Mouse (Mus musculus) forebrain, embryonic 12.5 days (tissue): ENCODE data around the gene Gm6993. TPM values are rescaled to one million over a fixed set of nuclear protein-coding genes. Genes with fewer than 3 reads are reported as not detected.

Experiments
- ATAC-seq: fragments of 200-750 bp; cut with Nextera tagmentation; 2 replicates; pipeline ENCODE4 v1.8.0; 2017; ENCODE audit warnings: moderate TSS enrichment; ENCODE audit not compliant: low FRiP score
- H3K27ac ChIP-seq: fragments of 300-500 bp; sonication (generic); 2 replicates; pipeline ENCODE4 v1.5.1; 2016; ENCODE audit warnings: mild to moderate bottlenecking
- H3K27me3 ChIP-seq: fragments of 300-500 bp; sonication (generic); 2 replicates; pipeline ENCODE4 v1.6.1; 2016; ENCODE audit warnings: mild to moderate bottlenecking
- H3K36me3 ChIP-seq: fragments of 300-500 bp; sonication (generic); replicated peaks from 2 replicates; pipeline ENCODE4 v1.6.1; 2016; ENCODE audit warnings: mild to moderate bottlenecking
- H3K4me1 ChIP-seq: fragments of 300-500 bp; sonication (generic); 2 replicates; pipeline ENCODE4 v1.6.1; 2016
- H3K4me2 ChIP-seq: fragments of 300-500 bp; sonication (generic); 2 replicates; pipeline ENCODE4 v1.6.1; 2016; ENCODE audit warnings: mild to moderate bottlenecking, moderate library complexity
- H3K4me3 ChIP-seq: fragments of 300-500 bp; sonication (generic); replicated peaks from 2 replicates; pipeline ENCODE4 v1.5.1; 2016; ENCODE audit warnings: mild to moderate bottlenecking
- H3K9ac ChIP-seq: fragments of 300-500 bp; sonication (generic); 2 replicates; pipeline ENCODE4 v1.6.1; 2016; ENCODE audit warnings: mild to moderate bottlenecking
- H3K9me3 ChIP-seq: fragments of 300-500 bp; sonication (generic); 2 replicates; pipeline ENCODE4 v1.6.1; 2016
- WGBS: fragments of 180-500 bp; shearing (Covaris S2); methylation state at CpG from one replicate; pipeline ENCODE4 v1.1.7; 2016; 5-methylcytosine and 5-hydroxymethylcytosine counted together
- polyA plus RNA-seq: library from polyadenylated mRNA; unstranded; fragments of >200 nt; fragmentation: Nextera tagmentation; extraction: Ambion mirVana; gene quantifications from 2 replicates; pipeline ENCODE4 v1.2.1, GENCODE M21; 2016

Gm6993 gene
- polyA plus RNA-seq, 1 experiment from 2014 or later, result not detected

DNA sequence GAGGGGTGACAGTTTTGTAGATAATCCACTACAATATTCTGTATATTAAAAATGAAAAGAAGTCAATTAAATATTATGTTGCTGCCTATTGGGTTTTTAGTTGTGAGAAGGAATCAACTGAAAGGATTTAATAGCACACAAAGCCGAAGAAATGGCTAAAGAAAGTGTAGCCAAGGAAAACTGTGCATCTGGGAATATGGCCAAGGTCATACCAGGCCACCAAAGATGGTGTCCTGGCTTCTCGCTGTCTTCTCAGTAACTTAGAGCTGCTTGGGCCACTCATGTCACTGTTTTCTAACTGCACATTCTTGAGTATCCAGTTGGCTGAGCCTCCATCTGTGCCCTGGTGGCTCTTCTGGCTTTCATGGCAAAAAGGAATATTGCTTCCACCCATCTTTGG lies 3.4 kb downstream of the Gm6993 start:
- H3K9me3 ChIP-seq, result no peaks in the 10 kb centered on the region
- no peak overlapping the region for H3K4me2 ChIP-seq
- no peaks in the 10 kb centered on the region for H3K4me1 ChIP-seq
- no peak overlapping the region for H3K27ac ChIP-seq
- H3K27me3 ChIP-seq, result no peaks in the 10 kb centered on the region
- H3K36me3 ChIP-seq, result no peaks in the 10 kb centered on the region
- H3K9ac ChIP-seq, result no peak overlapping the region
- no peak overlapping the region for H3K4me3 ChIP-seq
- ATAC-seq, result no peak
- 82% methylated on average over 2 of the region's 2 CpGs for WGBS

GRCm38 (mm10) chr12:31244691-31245090 lies 4.1 kb downstream of the Gm6993 start:
- H3K27me3 ChIP-seq, result no peaks in the 10 kb centered on the region
- 84% methylated on average over 3 of the region's 3 CpGs for WGBS
- no peak overlapping the region for H3K4me3 ChIP-seq
- no peak for ATAC-seq
- H3K9me3 ChIP-seq, result no peaks in the 10 kb centered on the region
- no peak overlapping the region for H3K9ac ChIP-seq
- H3K4me1 ChIP-seq, result no peaks in the 10 kb centered on the region
- no peaks in the 10 kb centered on the region for H3K36me3 ChIP-seq
- no peak overlapping the region for H3K27ac ChIP-seq
- H3K4me2 ChIP-seq, result no peak overlapping the region

DNA sequence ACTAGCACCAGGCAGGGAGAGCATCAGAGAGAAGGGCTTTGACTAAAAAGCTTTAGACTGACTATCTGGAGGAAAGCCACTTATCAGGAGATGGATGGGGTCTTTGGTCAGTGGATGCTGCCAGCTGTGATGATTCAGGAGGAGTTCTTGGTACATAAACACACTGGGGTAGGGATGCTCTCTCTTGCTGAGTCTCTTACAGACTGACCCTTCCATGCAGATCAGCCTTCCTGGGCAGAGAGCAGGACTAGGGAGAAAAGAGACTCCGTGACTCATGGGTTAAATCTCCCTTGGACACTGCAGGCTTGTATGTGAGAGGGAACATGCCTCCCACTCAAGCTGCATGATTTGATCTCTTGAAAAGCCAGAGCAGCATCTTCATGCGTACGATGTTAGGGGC lies 5.6 kb downstream of the Gm6993 start:
- Histone ChIP-seq H3K27ac (no peak overlapping the region), H3K4me1 (no peaks in the 10 kb centered on the region), H3K27me3 (no peaks in the 10 kb centered on the region), H3K9me3 (no peaks in the 10 kb centered on the region), H3K9ac (no peak overlapping the region), H3K36me3 (no peaks in the 10 kb centered on the region), H3K4me3 (no peak overlapping the region), H3K4me2 (no peak overlapping the region)
- 55% methylated on average over 3 of the region's 3 CpGs for WGBS
- no peak for ATAC-seq

DNA sequence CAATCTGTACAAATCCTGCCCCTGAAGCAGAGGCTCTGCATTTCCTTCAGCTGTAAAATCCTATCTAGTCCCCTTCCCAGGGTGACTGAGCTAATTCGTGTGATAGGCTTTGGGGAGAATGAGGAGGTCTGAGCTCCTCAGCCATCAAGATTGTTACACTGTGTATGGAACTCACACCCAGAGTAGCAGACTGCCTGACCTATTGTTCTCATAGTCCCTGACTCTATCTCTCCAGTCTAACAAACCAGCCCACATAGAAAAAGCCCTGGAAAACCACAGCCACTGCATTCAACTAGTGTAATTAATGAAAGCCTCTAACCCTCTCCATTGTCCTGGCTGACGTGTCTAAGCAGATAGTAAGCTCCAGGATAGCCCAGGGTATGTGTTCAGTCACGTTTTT lies 6.0 kb downstream of the Gm6993 start:
- Histone ChIP-seq H3K4me1 (no peaks in the 10 kb centered on the region), H3K9ac (no peak overlapping the region), H3K36me3 (no peaks in the 10 kb centered on the region), H3K4me2 (no peak overlapping the region), H3K27ac (no peak overlapping the region), H3K9me3 (no peaks in the 10 kb centered on the region), H3K27me3 (no peaks in the 10 kb centered on the region), H3K4me3 (no peak overlapping the region)
- ATAC-seq, result no peak
- 17% methylated on average over 3 of the region's 3 CpGs for WGBS

DNA sequence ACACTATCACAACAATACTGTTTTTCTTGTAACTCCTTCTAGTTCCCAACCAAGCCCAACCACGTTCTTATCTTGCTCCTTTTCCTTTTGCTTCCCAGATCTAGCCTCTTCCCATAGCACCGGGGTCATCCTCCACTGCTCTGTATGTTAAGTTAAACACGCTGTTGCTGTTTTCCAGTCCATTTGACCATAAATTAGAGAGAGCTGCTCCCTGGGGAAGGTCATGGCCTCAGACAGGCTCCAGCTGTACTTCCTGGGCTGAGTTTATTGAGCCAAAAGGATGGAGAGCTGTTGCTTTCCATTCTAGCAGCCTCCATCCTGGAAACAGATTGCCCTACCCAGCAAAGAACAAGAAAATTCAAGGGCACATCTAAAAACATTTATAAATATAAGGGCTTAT lies 7.6 kb downstream of the Gm6993 start:
- Histone ChIP-seq H3K27ac (no peak overlapping the region), H3K9me3 (no peaks in the 10 kb centered on the region), H3K27me3 (no peaks in the 10 kb centered on the region), H3K36me3 (no peaks in the 10 kb centered on the region), H3K4me2 (no peak overlapping the region), H3K9ac (no peak overlapping the region), H3K4me1 (no peaks in the 10 kb centered on the region), H3K4me3 (no peak overlapping the region)
- no peak for ATAC-seq
- 67% methylated on average over 3 of the region's 3 CpGs for WGBS

GRCm38 (mm10) chr12:31248681-31249080 lies 8.1 kb downstream of the Gm6993 start:
- H3K9ac ChIP-seq, result no peak overlapping the region
- no peaks in the 10 kb centered on the region for H3K36me3 ChIP-seq
- WGBS, result 49% methylated on average over 10 of the region's 10 CpGs
- H3K27me3 ChIP-seq, result no peaks in the 10 kb centered on the region
- H3K9me3 ChIP-seq, result no peaks in the 10 kb centered on the region
- H3K4me3 ChIP-seq, result no peak overlapping the region
- no peak overlapping the region for H3K27ac ChIP-seq
- H3K4me1 ChIP-seq, result no peaks in the 10 kb centered on the region
- no peak overlapping the region for H3K4me2 ChIP-seq
- no peak for ATAC-seq

- 75% methylated on average over 4 of the region's 4 CpGs for WGBS
- ATAC-seq, result no peak
- no peaks in the 10 kb centered on the region for H3K9me3 ChIP-seq
- H3K36me3 ChIP-seq, result no peaks in the 10 kb centered on the region
- H3K9ac ChIP-seq, result no peak overlapping the region
- no peak overlapping the region for H3K4me3 ChIP-seq
- no peaks in the 10 kb centered on the region for H3K4me1 ChIP-seq
- H3K27me3 ChIP-seq, result no peaks in the 10 kb centered on the region
- no peak overlapping the region for H3K27ac ChIP-seq
- no peak overlapping the region for H3K4me2 ChIP-seq
Observed at GRCm38 (mm10) chr12:31252259-31252658, 11.7 kb downstream of the Gm6993 start.

DNA sequence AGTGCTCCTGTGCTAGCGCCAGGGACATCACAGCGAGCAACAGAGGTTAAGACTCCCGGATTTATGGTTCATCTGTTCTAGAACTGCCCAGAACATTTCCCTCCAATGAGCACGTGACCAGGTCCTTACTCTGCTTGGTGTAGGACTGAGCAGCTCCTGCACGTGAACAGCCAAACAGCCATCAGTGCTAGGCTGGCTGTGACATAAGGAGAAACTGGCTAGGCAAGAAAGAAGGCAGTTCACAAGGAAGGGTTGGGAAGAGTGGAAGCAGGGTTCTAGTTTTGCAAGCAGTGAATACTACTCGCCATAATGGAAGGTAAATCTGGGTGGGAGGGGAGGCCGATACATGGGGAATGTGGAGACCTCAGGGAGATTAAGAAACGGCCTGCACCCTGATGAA lies 14.4 kb downstream of the Gm6993 start:
- Histone ChIP-seq H3K9me3 (no peaks in the 10 kb centered on the region), H3K4me2 (no peak overlapping the region), H3K9ac (no peak overlapping the region), H3K27me3 (no peaks in the 10 kb centered on the region), H3K36me3 (no peaks in the 10 kb centered on the region), H3K27ac (no peak overlapping the region), H3K4me1 (no peaks in the 10 kb centered on the region), H3K4me3 (no peak overlapping the region)
- 87% methylated on average over 8 of the region's 8 CpGs for WGBS
- no peak for ATAC-seq

- Histone ChIP-seq H3K4me2 (no peak overlapping the region), H3K27ac (no peak overlapping the region), H3K27me3 (no peaks in the 10 kb centered on the region), H3K9me3 (no peaks in the 10 kb centered on the region), H3K4me3 (no peak overlapping the region), H3K9ac (no peak overlapping the region), H3K4me1 (no peaks in the 10 kb centered on the region), H3K36me3 (no peaks in the 10 kb centered on the region)
- WGBS, result 74% methylated on average over 9 of the region's 9 CpGs
- no peak for ATAC-seq
Observed at GRCm38 (mm10) chr12:31256121-31256903, 15.7 kb downstream of the Gm6993 start.

DNA sequence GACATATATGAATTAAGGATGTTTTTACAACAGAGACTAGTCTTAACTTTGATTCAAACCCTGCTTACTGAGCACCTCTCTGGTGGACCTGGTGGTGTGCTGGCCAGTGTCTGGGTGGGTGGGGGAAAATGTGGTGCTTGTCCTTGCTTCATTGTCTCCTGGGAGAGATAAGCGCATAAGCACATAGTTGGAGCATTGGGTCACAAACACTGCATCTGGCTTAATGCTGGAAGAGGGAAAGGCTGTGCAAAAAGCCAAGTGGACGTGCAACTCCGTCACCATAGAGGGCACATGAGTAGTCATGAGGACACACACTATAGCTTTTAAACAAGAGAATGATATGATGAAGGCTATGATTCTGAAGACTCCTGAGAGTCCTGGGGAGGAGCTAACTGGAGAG lies 21.3 kb downstream of the Gm6993 start:
- no peaks in the 10 kb centered on the region for H3K36me3 ChIP-seq
- H3K27ac ChIP-seq, result no peak overlapping the region
- no peaks in the 10 kb centered on the region for H3K9me3 ChIP-seq
- no peak overlapping the region for H3K4me2 ChIP-seq
- H3K4me3 ChIP-seq, result no peak overlapping the region
- 82% methylated on average over 3 of the region's 3 CpGs for WGBS
- H3K4me1 ChIP-seq, result peaks cover 21% of the 10 kb centered on the region; the same call in 1 of the 2 replicates
- H3K27me3 ChIP-seq, result peaks cover 46% of the 10 kb centered on the region
- no peak for ATAC-seq
- H3K9ac ChIP-seq, result no peak overlapping the region

- no peak for ATAC-seq
- no peaks in the 10 kb centered on the region for H3K36me3 ChIP-seq
- 28% methylated on average over 7 of the region's 7 CpGs for WGBS
- H3K9me3 ChIP-seq, result no peaks in the 10 kb centered on the region
- no peak overlapping the region for H3K27ac ChIP-seq
- H3K4me3 ChIP-seq, result no peak overlapping the region
- peaks cover 21% of the 10 kb centered on the region; the same call in 1 of the 2 replicates for H3K4me1 ChIP-seq
- peaks cover 58% of the 10 kb centered on the region for H3K27me3 ChIP-seq
- H3K4me2 ChIP-seq, result no peak overlapping the region
- H3K9ac ChIP-seq, result no peak overlapping the region
Observed at GRCm38 (mm10) chr12:31263921-31264320, 23.4 kb downstream of the Gm6993 start.

DNA sequence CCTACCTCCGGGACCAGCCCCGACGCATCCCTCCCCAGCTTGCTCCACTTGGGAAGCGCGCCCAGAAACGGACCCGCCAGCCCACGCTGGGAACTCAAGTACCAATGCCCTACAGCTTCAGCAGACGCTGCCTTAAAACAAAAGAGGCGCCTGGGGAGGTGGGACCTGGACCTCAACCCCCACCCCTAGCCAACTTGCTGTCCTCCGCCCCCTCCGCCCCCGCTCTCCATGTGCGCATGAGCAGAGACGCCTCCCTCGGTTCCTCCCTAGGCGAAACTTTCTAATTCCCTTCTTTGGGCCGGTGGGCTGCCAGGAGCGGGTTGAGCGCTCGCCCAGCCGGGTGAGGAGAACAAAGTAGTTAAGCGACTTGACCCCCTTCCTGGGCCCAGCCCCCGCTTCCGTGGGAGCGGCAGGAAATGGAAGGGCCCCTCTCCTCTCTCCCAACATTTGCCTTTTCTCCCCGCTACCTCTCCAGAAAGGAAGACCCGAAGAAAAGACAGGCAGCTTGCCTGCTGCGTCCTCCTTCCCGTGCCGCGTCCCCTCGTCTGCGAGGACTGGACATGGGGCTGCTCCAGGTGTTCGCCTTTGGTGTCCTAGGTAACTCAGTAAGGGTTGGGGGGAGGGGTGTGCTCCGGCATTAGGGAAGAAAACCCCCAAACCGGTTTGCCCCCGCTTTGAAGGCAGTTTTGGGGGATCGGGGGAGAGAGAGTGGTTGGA lies 24.6 kb downstream of the Gm6993 start, which contains the start of gene Lamb1:
TSS of gene Lamb1 (plus strand) at position 230 of the 717 bp plus-strand sequence.
- peak within 1 kb of the TSS; percentile 38 for H3K9ac ChIP-seq
- ATAC-seq, result peak; percentile 20; the same call in 1 of the 2 replicates
- H3K9me3 ChIP-seq, result no peaks in the 10 kb centered on the region
- WGBS, result under 1% methylated on average over 39 of the region's 39 CpGs
- H3K36me3 ChIP-seq, result no peaks in the 10 kb centered on the region
- peak within 1 kb of the TSS; percentile 69 for H3K4me2 ChIP-seq
- peaks cover 58% of the 10 kb centered on the region for H3K27me3 ChIP-seq
- H3K4me1 ChIP-seq, result peaks cover 21% of the 10 kb centered on the region; the same call in 1 of the 2 replicates
- H3K27ac ChIP-seq, result peak within 1 kb of the TSS; percentile 47; the same call in 1 of the 2 replicates
- peak within 1 kb of the TSS; percentile 43 for H3K4me3 ChIP-seq
